Mouse (Mus musculus): ENCODE data around the gene Kmt5c. TPM values are rescaled to one million over a fixed set of nuclear protein-coding genes. Genes with fewer than 3 reads are reported as not detected.
A peak's percentile ranks its signal among the peaks of the same experiment; 100 is the strongest.

The Kmt5c gene
- polyA plus RNA-seq, 1 experiment from 2014 or later: 53.7 TPM

DNA sequence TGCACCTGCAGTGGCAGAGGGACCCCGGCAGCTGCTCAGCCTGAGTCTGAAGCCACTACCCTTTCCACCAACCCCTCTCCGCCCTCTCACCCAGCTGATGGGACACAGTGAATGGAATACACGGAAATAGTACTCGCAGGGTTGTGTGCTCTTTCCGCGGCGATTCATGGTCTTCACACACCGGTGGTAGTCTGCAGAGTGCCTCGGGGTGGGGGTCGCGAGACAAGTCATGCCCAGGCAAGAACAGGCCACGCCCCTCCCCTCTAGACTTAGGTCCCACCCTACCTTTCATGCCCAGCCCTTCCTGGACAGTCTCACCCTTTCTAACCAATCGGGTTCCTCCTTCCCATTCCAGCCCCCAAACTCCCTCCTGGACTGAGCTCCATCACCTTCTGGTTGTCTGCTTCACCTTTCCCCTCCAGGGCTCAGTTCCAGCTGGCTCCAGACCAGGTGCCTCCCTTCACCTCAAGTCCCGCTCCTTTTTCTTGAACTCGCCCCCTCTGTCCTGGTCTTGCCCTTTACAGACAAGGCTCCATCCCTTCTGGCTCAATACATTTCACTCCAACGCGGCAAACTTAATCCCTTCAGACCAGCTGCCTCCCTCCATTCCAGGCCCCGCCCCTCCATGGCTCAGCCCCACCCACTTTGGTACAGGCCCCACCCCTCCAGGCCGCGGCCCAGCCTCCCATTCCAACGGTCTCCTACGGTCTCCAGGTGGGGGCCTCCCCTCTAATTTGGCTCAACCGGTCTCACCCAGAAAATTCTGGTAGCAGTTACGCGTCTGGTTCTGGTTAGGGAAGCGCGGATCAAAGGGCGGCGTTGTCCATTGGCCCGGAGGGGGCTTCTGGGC, 12.3 kb downstream of the Kmt5c start:
- Histone ChIP-seq H3K9ac (0 out of 2 replicates have a peak overlapping the region, but pooled peaks have one; percentile 1), H3K4me1 (replicated peaks; ENCODE audit: control insufficient read depth, insufficient read depth, low read length) (no peaks in the 10 kb centered on the region), H3K9me3 (ENCODE audit: control insufficient read depth, low read length) (no peaks in the 10 kb centered on the region), H3K27me3 (ENCODE audit: control insufficient read depth, insufficient read depth, low read length) (no peaks in the 10 kb centered on the region), H3K36me3 (replicated peaks; ENCODE audit: control insufficient read depth, insufficient read depth) (peaks cover 2% of the 10 kb centered on the region; the same call in 1 of the 2 replicates), H3K4me2 (replicated peaks) (peak overlapping the region; percentile 47), H3K4me3 (replicated peaks; ENCODE audit: low read length) (peak overlapping the region; percentile 22), H3K27ac (no peak overlapping the region)
- ATAC-seq (ENCODE audit: low FRiP score) (peak; percentile 65), DNase-seq (ENCODE audit: low spot score) (no peak)
- 2% methylated on average over 30 of the region's 30 CpGs for WGBS

DNA sequence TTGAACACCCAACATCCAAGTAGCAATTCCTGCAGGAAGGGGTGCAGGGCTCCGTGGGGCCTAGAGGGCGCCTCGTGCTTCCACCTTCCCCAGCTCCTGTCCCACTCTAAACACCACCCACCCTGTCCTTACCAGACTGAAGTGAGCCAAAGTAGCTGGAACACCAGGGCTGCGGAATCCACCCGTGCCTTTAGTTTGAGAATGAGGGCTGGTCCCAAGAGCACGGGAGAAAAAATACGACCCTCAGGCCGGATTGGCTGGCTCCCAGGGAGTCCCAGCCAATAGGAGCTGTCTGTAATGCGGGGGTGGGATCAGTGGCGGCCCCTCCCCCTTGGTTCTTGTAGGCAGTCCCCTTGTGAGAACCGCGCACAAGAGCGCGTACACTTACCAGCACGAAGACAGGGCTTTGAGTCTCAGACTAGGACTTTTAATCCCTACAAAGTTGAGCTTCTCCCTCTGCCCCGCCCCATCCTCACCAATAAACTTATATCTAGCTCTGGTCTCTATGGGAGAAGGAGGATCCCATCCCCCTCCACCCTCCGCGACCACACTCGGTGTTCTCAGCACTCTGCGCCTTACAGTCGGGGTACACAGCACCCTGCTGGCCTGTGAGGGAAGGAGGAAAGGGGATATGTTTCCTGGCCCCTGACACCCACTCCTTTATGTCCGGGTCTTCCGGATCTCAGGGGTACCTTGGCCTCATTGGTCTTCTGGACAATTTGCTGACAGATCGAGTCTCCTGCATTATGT, 13.1 kb downstream of the Kmt5c start, which contains the start of gene Cox6b2:
Gene Cox6b2 (minus strand): TSS at position 274 of the 750 bp plus-strand sequence.
- H3K27me3 ChIP-seq (ENCODE audit: control insufficient read depth, insufficient read depth, low read length): no peaks in the 10 kb centered on the region
- peak within 1 kb of the TSS; percentile 22 for H3K4me3 ChIP-seq (replicated peaks; ENCODE audit: low read length)
- peak within 1 kb of the TSS; percentile 47 for H3K4me2 ChIP-seq (replicated peaks)
- ATAC-seq (ENCODE audit: low FRiP score): peak; percentile 93
- H3K27ac ChIP-seq: no peak within 1 kb of the TSS
- peak; percentile 76 for DNase-seq (ENCODE audit: low spot score)
- 0 out of 2 replicates have a peak within 1 kb of the TSS, but pooled peaks have one; percentile 1 for H3K9ac ChIP-seq
- H3K4me1 ChIP-seq (replicated peaks; ENCODE audit: control insufficient read depth, insufficient read depth, low read length): no peaks in the 10 kb centered on the region
- no peaks in the 10 kb centered on the region for H3K9me3 ChIP-seq (ENCODE audit: control insufficient read depth, low read length)
- H3K36me3 ChIP-seq (replicated peaks; ENCODE audit: control insufficient read depth, insufficient read depth): no peaks in the 10 kb centered on the region; the same call in 1 of the 2 replicates
- WGBS: 4% methylated on average over 24 of the region's 24 CpGs

- no peak for ATAC-seq (ENCODE audit: low FRiP score)
- Histone ChIP-seq H3K4me3 (replicated peaks; ENCODE audit: low read length) (no peak overlapping the region), H3K36me3 (replicated peaks; ENCODE audit: control insufficient read depth, insufficient read depth) (no peaks in the 10 kb centered on the region), H3K27ac (no peak overlapping the region), H3K27me3 (ENCODE audit: control insufficient read depth, insufficient read depth, low read length) (no peaks in the 10 kb centered on the region), H3K4me1 (replicated peaks; ENCODE audit: control insufficient read depth, insufficient read depth, low read length) (no peaks in the 10 kb centered on the region), H3K4me2 (replicated peaks) (no peak overlapping the region), H3K9ac (no peak overlapping the region), H3K9me3 (ENCODE audit: control insufficient read depth, low read length) (no peaks in the 10 kb centered on the region)
- WGBS: 59% methylated on average over 1 of the region's 1 CpGs
- DNase-seq (ENCODE audit: low spot score): no peak
Measured at GRCm38 (mm10) chr7:4759670-4760069, 19.8 kb downstream of the Kmt5c start.

DNA sequence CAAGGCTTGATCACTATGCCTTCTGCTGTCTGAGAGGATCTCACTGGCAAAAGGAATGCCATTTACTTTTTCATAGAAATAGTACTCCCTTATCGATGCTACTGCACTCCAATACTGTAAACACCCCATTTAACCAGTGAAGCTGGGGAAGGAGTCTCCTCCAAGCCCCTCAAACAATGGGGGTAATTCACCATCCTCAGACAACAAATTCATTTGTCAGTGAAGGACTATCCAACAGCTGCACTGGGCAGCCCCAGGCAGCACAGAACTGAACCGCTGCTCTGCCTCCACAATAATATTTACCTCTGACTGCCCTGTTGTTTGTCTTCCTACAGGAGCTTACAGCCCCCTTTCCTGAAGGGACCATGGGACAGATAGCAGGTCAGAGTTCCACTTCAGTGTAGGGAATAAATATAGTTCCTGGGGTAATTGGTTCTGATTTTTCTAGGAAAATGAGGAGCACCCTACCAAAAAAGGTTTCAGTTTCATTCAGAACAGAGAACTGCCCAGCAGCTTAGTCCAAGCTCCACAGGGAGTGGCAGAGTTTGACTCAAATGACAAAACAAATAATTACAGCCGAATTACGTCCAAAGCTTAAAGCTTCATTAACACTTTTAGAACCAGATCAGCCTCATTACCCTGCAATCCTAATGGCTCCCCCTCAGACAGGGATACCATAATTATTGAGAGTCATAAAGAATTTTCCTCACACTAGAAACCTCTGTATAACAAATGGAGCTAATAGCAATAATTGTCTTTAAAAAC, 25.2 kb downstream of the Kmt5c start:
- H3K27me3 ChIP-seq (ENCODE audit: control insufficient read depth, insufficient read depth, low read length): no peaks in the 10 kb centered on the region
- H3K4me3 ChIP-seq (replicated peaks; ENCODE audit: low read length): no peak overlapping the region
- H3K4me1 ChIP-seq (replicated peaks; ENCODE audit: control insufficient read depth, insufficient read depth, low read length): no peaks in the 10 kb centered on the region
- no peak overlapping the region for H3K27ac ChIP-seq
- H3K4me2 ChIP-seq (replicated peaks): no peak overlapping the region
- no peaks in the 10 kb centered on the region for H3K9me3 ChIP-seq (ENCODE audit: control insufficient read depth, low read length)
- no peaks in the 10 kb centered on the region for H3K36me3 ChIP-seq (replicated peaks; ENCODE audit: control insufficient read depth, insufficient read depth)
- DNase-seq (ENCODE audit: low spot score) (no peak), ATAC-seq (ENCODE audit: low FRiP score) (no peak)
- H3K9ac ChIP-seq: no peak overlapping the region
- 19% methylated on average over 4 of the region's 4 CpGs for WGBS

DNA sequence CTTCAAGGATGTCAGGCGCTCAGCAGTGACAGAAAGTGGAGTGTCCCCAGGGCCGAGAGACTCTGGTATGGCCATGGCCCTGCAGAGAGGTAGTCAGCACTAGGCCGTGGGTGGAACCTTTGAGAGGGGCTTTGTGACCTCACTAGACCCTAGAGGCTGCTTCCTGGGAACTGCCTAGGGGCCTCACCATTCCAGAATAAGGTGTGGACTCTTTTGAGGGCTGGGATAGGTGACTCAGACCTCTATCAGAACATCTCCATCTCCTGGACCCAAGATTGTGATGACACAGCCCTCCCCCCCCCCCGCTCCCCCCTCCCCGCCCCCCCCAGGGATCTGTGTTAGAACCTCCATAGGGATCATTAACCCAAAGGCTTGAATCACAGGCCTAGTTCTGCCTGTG, 31.3 kb downstream of the Kmt5c start, which contains the start of gene Fam71e2:
Gene Fam71e2 (minus strand): TSS at position 101 of the 400 bp plus-strand sequence.
- peaks cover 18% of the 10 kb centered on the region for H3K27me3 ChIP-seq (ENCODE audit: control insufficient read depth, insufficient read depth, low read length)
- ATAC-seq (ENCODE audit: low FRiP score) (no peak), DNase-seq (ENCODE audit: low spot score) (no peak)
- WGBS: 89% methylated on average over 4 of the region's 5 CpGs
- H3K4me2 ChIP-seq (replicated peaks): no peak within 1 kb of the TSS
- no peak within 1 kb of the TSS for H3K9ac ChIP-seq
- no peak within 1 kb of the TSS for H3K27ac ChIP-seq
- no peaks in the 10 kb centered on the region for H3K4me1 ChIP-seq (replicated peaks; ENCODE audit: control insufficient read depth, insufficient read depth, low read length)
- H3K4me3 ChIP-seq (replicated peaks; ENCODE audit: low read length): no peak within 1 kb of the TSS
- no peaks in the 10 kb centered on the region for H3K36me3 ChIP-seq (replicated peaks; ENCODE audit: control insufficient read depth, insufficient read depth)
- H3K9me3 ChIP-seq (ENCODE audit: control insufficient read depth, low read length): no peaks in the 10 kb centered on the region

- Histone ChIP-seq H3K4me1 (replicated peaks; ENCODE audit: control insufficient read depth, insufficient read depth, low read length) (0 out of 2 replicates have a peak, but pooled peaks cover 5% of the 10 kb centered on the region), H3K36me3 (replicated peaks; ENCODE audit: control insufficient read depth, insufficient read depth) (no peaks in the 10 kb centered on the region), H3K27me3 (ENCODE audit: control insufficient read depth, insufficient read depth, low read length) (peaks cover 51% of the 10 kb centered on the region), H3K4me2 (replicated peaks) (no peak overlapping the region), H3K4me3 (replicated peaks; ENCODE audit: low read length) (no peak overlapping the region), H3K9me3 (ENCODE audit: control insufficient read depth, low read length) (no peaks in the 10 kb centered on the region), H3K9ac (no peak overlapping the region), H3K27ac (no peak overlapping the region)
- no peak for DNase-seq (ENCODE audit: low spot score)
- ATAC-seq (ENCODE audit: low FRiP score): no peak
- WGBS: 54% methylated on average over 10 of the region's 10 CpGs
Measured at GRCm38 (mm10) chr7:4776131-4776530, 36.2 kb downstream of the Kmt5c start.

DNA sequence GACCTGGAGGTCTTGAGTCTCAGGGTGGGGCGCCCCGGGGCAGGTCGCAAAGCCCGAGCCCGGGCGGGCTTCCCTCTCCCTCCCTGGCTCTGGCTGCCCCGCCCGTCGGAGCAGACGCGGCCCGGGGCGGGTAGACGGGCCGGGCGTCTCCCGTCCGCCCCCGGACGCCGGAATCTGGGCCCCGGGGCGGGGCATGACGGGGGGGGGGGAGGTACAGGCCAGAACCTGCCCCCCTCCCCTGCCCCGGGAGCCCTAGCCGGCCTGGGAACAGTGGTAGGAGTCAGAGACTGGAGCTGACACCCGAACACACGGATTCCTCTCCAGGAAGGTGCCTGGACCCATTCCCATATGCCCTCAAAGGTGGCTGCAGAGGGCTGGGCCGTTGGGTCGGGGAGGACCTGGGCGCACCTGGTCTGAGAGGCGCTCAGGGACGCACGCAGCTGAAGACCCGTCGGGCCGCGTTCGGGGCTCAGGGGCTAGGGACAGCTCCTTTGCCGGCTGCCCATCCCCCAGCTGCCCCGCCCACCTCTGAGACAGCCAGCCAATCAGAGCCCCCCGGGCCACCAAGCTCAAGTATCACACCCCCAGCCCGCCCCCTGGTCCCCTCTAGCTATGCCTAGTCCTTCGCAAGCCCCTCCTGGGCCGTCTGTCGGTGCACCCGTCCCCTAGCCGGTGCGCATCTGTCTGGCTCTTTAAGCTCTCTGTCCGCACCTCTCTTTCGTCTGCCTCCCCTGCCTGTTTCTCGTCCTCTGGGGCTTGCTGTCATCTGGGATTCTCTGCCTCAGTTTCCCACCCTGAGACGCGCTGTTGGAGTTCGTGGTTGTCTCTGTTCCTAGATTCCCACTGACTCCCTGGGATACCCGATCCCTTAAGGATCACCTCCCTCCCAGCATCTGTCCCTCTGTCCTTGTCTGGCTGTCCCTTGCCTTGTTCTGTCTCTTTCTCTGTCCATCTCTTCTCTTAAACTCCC, 37.2 kb downstream of the Kmt5c start:
- Histone ChIP-seq H3K27ac (no peak overlapping the region), H3K9me3 (ENCODE audit: control insufficient read depth, low read length) (no peaks in the 10 kb centered on the region), H3K4me2 (replicated peaks) (peak overlapping the region; percentile 51), H3K36me3 (replicated peaks; ENCODE audit: control insufficient read depth, insufficient read depth) (no peaks in the 10 kb centered on the region), H3K27me3 (ENCODE audit: control insufficient read depth, insufficient read depth, low read length) (peaks cover 51% of the 10 kb centered on the region), H3K4me3 (replicated peaks; ENCODE audit: low read length) (peak overlapping the region; percentile 34), H3K9ac (peak overlapping the region; percentile 22), H3K4me1 (replicated peaks; ENCODE audit: control insufficient read depth, insufficient read depth, low read length) (0 out of 2 replicates have a peak, but pooled peaks cover 5% of the 10 kb centered on the region)
- peak; percentile 71 for ATAC-seq (ENCODE audit: low FRiP score)
- WGBS: 1% methylated on average over 35 of the region's 56 CpGs
- peak; percentile 47 for DNase-seq (ENCODE audit: low spot score)
